Mouse (Mus musculus) embryo, embryonic 9.5 days (tissue): ENCODE data around the gene Grin2b.
"Not testable (repeated sequence)": the region's sequence is repeated elsewhere in the genome, so short reads cannot be mapped to it uniquely, and the experiment has no call there.

Experiments used
- DNase-seq: peaks from one replicate; pipeline ENCODE4 v3.0.0-alpha.2; 2017; ENCODE audit errors: extremely low spot score

Grin2b gene

DNA sequence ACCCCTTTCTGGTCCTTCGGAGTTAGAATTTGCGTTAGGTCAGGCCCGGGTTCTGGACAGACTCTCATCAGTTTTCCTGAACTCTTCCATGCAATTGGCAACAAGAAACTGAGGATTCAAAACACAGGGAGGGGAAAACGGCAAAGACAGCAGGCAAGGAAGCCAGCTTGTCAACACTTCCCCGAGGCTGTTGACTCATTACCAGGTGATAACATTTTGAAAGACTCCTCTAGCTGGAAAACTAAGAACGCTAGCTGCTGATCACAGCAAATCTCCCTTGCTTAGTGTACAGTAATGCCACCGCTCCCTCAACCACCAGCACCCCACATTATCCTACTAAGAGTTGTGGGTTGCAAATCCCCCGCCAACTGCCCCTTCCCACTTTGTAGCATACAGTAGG, 266.2 kb downstream of the Grin2b start:
- DNase-seq, result no peak

- DNase-seq, result no peak
These were observed 268.9 kb downstream of the Grin2b start for GRCm38 (mm10) chr6:135904391-135904790.

- no peak for DNase-seq
These were observed 272.9 kb downstream of the Grin2b start for GRCm38 (mm10) chr6:135900410-135900809.

GRCm38 (mm10) chr6:135899225-135899624, 274.1 kb downstream of the Grin2b start:
- DNase-seq, result no peak

GRCm38 (mm10) chr6:135894793-135895228, 278.5 kb downstream of the Grin2b start:
- DNase-seq, result no peak

DNA sequence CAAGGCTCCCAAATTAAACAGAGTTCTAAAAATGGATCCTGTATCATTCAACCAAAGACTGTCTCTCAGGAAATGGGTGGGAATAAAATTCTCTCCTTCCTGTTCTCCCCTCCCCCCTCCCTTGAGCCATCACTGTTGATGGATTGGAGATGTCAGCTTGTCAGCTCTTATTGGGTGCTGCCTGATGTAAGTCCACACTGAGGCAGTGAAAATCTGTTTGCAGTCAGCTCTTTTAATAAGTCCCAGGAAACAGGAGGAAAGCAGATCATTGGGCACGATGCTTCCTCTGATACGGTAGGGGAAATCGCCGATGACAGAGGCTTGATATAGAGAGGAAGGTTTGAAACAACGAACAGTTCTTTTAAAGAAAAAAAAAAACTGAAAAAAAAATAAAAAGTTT, 290.7 kb downstream of the Grin2b start:
- DNase-seq, result no peak

GRCm38 (mm10) chr6:135876163-135876726, 297.1 kb downstream of the Grin2b start:
- no peak for DNase-seq

DNA sequence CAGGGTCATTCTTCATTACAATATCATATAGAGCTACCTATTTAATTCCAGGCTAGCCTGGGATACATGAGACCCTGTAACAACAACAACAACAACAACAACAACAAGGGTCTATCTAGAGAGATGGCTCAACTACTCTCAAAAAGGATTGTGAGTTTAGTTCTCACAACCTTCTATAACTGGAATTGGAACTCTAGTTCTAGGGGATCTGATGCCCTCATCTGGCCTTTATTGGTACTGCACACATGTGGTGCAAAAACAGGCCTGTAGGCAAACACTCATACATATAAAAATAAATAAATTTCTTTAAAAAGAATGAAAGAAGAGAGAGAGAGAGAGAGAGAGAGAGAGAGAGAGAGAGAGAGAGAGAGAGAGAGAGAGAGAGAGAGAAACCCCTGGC, 298.7 kb downstream of the Grin2b start:
- no peak for DNase-seq

GRCm38 (mm10) chr6:135865832-135866231, 307.5 kb downstream of the Grin2b start:
- DNase-seq, result no peak

- DNase-seq, result no peak
These were observed 309.3 kb downstream of the Grin2b start for GRCm38 (mm10) chr6:135863965-135864364.

- DNase-seq, result no peak
These were observed 313.8 kb downstream of the Grin2b start for GRCm38 (mm10) chr6:135859502-135859901.

GRCm38 (mm10) chr6:135854173-135854591, 319.1 kb downstream of the Grin2b start:
- no peak for DNase-seq

- DNase-seq, result no peak
These were observed 329.6 kb downstream of the Grin2b start for GRCm38 (mm10) chr6:135843755-135844154.

DNA sequence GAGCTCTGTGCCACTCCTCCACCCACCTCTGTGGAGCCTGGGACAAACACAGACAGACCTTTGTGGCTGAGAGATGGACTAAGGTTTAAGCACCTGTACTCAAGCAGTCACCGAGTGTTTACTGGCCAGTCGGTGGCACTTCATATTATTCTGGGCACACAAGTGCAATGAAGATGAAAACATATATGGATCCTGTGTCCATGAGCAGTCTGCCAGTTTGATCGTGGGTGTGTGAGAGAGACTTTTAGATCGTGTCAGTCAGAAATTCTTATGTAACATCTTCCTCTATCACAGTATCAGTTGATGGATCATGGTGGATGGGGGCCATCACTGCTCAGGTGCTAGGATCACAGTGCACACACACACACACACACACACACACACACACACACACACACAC, 337.0 kb downstream of the Grin2b start:
- DNase-seq, result no peak

DNA sequence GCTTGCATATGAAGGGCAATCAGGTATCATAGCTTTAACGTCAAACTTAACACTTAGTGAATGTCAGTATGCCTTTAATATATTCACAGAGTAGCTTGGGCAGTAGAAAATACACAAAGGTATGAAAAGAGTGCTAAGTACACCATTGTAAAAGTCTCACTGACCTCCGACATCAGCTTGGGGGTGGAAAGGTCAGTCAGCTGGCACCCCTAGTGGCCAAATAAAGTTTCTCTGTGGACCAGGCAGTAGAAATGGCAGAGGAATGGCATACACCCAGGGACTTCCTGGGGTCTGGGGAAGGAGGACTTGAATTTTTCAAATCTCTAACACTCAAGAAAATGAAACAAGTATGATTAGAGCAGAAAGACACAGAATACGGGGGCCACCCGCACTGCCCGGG, 339.8 kb downstream of the Grin2b start:
- DNase-seq, result no peak

GRCm38 (mm10) chr6:135832041-135832440, 341.3 kb downstream of the Grin2b start:
- DNase-seq, result no peak

- no peak for DNase-seq
These were observed 342.3 kb downstream of the Grin2b start for GRCm38 (mm10) chr6:135831032-135831431.

- DNase-seq, result no peak
These were observed 343.9 kb downstream of the Grin2b start for GRCm38 (mm10) chr6:135829458-135829857.

DNA sequence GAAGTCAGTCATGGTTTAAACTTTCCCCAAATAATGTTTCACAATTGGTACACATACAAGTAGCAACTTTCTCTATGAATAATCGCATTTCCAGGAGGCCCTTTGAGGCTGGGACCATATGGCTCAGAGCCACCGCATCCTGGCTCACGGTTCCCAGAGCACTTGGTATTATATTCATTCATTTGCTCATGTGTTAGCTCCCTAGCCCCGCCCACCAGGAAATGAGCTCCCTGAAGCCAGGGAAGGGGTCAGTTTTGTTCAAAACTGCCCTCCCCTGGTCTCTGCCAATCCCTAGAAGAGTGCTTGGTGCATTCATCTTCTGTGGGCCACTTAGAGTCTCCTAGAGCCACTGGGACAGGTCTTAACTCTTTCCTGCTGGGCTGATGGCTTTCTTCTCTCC, 344.3 kb downstream of the Grin2b start:
- DNase-seq, result no peak

DNA sequence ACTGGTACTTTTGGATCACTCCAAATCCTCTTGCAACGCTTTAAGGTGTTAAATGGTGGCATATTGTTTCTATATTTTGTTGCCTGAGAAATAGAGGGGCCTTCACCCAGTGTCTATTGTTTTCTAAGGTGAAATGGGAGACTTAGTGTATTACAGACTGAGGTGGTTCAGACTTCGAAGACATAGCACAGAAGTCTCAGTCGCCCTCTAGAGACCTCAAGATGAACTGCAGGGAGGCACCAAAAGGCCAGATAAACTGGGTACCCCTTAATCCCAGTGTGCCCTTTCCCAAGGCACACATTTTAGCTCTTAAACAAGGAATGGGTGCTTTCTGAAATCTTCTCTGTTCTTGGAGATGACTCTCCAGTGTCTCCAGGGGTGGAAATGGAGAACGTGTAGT, 345.4 kb downstream of the Grin2b start:
- DNase-seq, result peak; percentile 31

DNA sequence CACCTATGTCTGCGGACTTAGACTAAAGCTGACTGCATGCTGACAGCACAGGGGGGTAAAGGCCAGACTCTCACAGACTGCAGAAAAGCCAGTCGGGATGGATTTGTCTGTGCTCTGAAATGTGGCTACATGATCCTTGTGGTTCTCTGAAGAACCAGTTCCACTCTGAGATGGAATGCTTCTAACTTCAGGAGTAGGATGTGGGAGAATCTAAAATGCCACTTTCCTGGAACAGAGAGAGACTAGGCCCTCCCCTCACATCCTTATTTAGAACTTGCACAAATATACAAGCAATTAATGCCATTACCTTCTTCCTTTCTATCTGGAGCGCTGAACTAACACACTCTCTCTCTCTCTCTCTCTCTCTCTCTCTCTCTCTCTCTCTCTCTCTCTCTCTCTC, 346.0 kb downstream of the Grin2b start:
- DNase-seq, result no peak

DNA sequence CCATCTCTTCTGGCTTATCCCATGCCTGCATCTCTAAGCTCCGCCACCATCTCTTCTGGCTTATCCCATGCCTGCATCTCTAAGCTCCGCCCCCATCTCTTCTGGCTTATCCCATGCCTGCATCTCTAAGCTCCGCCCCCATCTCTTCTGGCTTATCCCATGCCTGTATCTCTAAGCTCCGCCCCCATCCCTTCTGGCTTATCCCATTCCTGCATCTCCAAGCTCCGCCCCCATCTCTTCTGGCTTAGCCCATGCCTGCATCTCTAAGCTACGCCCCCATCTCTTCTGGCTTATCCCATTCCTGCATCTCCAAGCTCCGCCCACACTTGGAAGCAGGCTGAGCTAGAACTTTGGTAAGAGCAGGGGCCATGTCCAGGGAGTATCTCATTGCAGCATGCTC, 346.5 kb downstream of the Grin2b start:
- DNase-seq, result not testable (repeated sequence)

- no peak for DNase-seq
These were observed 355.9 kb downstream of the Grin2b start for GRCm38 (mm10) chr6:135817391-135817790.

DNA sequence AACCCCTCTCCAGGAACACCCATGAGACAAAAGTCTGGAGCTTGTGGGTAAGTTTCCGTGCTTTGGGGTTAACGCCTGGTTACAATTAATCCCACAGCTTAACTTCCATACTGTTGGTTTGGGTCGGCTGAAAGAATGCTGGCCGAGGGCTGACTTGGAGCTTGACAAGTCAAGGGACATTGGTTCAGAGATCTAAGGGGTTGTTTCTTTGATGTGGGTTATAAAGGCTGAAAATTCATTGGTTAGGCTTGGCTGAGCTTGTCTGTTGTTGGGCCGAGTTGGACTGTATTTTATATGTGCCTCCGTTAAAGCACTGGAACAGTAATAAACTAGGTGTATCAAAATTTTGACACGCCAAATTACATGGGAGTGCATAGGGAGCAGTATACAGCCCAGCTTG, 359.6 kb downstream of the Grin2b start:
- DNase-seq, result no peak
